Mouse (Mus musculus) MEL (cell line): ENCODE data around the gene Exog. TPM values are rescaled to one million over a fixed set of nuclear protein-coding genes. Genes with fewer than 3 reads are reported as not detected.

Experiments
- DNase-seq: peaks from one replicate; pipeline ENCODE4 v3.0.0; 2011; ENCODE audit warnings: low read depth, low spot score
- H3K27ac ChIP-seq: 2 replicates; pipeline ENCODE4 v1.5.1; 2012; ENCODE audit warnings: low read depth, mild to moderate bottlenecking, control low read depth, low read length, moderate library complexity; ENCODE audit not compliant: control insufficient read depth
- H3K27me3 ChIP-seq, 2 experiments: fragments of 150-350 bp in 1 of 2; sonication (generic) in 1 of 2; 2 replicates each; pipeline ENCODE4 v1.6.1; 2012; ENCODE audit warnings: low read length in 2 of 2, mild to moderate bottlenecking in 2 of 2, improper control_type of control experiment in 1 of 2, moderate library complexity in 1 of 2; ENCODE audit not compliant: insufficient read depth in 2 of 2, control insufficient read depth in 1 of 2
- H3K36me3 ChIP-seq, 2 experiments: 2 replicates each; pipeline ENCODE4 v1.6.1; 2012 to 2014; ENCODE audit warnings: low read length in 2 of 2, improper control_type of control experiment in 1 of 2, inconsistent platforms in 1 of 2, mild to moderate bottlenecking in 1 of 2; ENCODE audit not compliant: insufficient read depth in 2 of 2, control insufficient read depth in 1 of 2
- H3K4me1 ChIP-seq, 2 experiments: fragments of 150-350 bp in 1 of 2; sonication (generic) in 1 of 2; 2 replicates each; pipeline ENCODE4 v1.6.1; 2012; ENCODE audit warnings: low read length in 2 of 2, improper control_type of control experiment in 1 of 2, mild to moderate bottlenecking in 1 of 2; ENCODE audit not compliant: insufficient read depth in 2 of 2, control insufficient read depth in 1 of 2
- H3K4me3 ChIP-seq, 2 experiments: fragments of 150-350 bp in 1 of 2; sonication (generic) in 1 of 2; 2 replicates each; pipeline ENCODE4 v1.5.1; 2012; ENCODE audit warnings: low read depth in 2 of 2, low read length in 2 of 2, mild to moderate bottlenecking in 2 of 2, moderate library complexity in 2 of 2, control low read depth in 1 of 2, improper control_type of control experiment in 1 of 2; ENCODE audit not compliant: control insufficient read depth in 1 of 2, insufficient read depth in 1 of 2
- H3K79me2 ChIP-seq: 2 replicates; pipeline ENCODE4 v1.6.1; 2012; ENCODE audit warnings: mild to moderate bottlenecking, low read length, moderate library complexity; ENCODE audit not compliant: control insufficient read depth, poor library complexity, insufficient read depth
- H3K9ac ChIP-seq: 2 replicates; pipeline ENCODE4 v1.6.1; 2012; ENCODE audit warnings: low read depth, mild to moderate bottlenecking, control low read depth, low read length, moderate library complexity; ENCODE audit not compliant: control insufficient read depth, poor library complexity, severe bottlenecking
- H3K9me3 ChIP-seq: fragments of 150-350 bp; sonication (generic); replicated peaks from 2 replicates; pipeline ENCODE4 v1.6.1; 2012; ENCODE audit warnings: mild to moderate bottlenecking, low read length, improper control_type of control experiment, moderate library complexity; ENCODE audit not compliant: insufficient read depth
- BHLHE40 ChIP-seq: IDR thresholded peaks from 2 replicates; pipeline ENCODE4 v1.6.1; 2012; ENCODE audit warnings: low read depth, mild to moderate bottlenecking, inconsistent platforms, low read length, improper control_type of control experiment, borderline replicate concordance
- CHD1 ChIP-seq: IDR thresholded peaks from 2 replicates; pipeline ENCODE4 v1.6.1; 2012; ENCODE audit warnings: low read depth, mild to moderate bottlenecking, inconsistent platforms, low read length, improper control_type of control experiment
- CTCF ChIP-seq, 3 experiments: IDR thresholded peaks in 2 of 3; conservative IDR thresholded peaks in 1 of 3; 2 replicates each; pipeline ENCODE4 v1.5.1; 2011 to 2012; ENCODE audit warnings: low read length in 3 of 3, low read depth in 2 of 3, mild to moderate bottlenecking in 2 of 3, improper control_type of control experiment in 1 of 3, inconsistent platforms in 1 of 3, mixed read lengths in 1 of 3, moderate library complexity in 1 of 3; ENCODE audit not compliant: control insufficient read depth in 1 of 3, insufficient read depth in 1 of 3, poor library complexity in 1 of 3, severe bottlenecking in 1 of 3
- ELF1 ChIP-seq: IDR thresholded peaks from 2 replicates; pipeline ENCODE4 v1.6.1; 2014; ENCODE audit warnings: low read depth, mild to moderate bottlenecking, inconsistent platforms, low read length, improper control_type of control experiment, moderate library complexity
- ETS1 ChIP-seq: IDR thresholded peaks from 2 replicates; pipeline ENCODE4 v1.6.1; 2012; ENCODE audit warnings: low read depth, mild to moderate bottlenecking, inconsistent platforms, low read length, improper control_type of control experiment, moderate library complexity
- HCFC1 ChIP-seq: IDR thresholded peaks from 2 replicates; pipeline ENCODE4 v1.6.1; 2012; ENCODE audit warnings: low read depth, mild to moderate bottlenecking, inconsistent platforms, low read length, improper control_type of control experiment, moderate library complexity
- KAT2A ChIP-seq: conservative IDR thresholded peaks from 2 replicates; pipeline ENCODE4 v1.6.1; 2012; ENCODE audit warnings: low read depth, low read length, improper control_type of control experiment, inconsistent platforms
- NELFE ChIP-seq: IDR thresholded peaks from 2 replicates; pipeline ENCODE4 v1.6.1; 2011; ENCODE audit warnings: low read depth, low read length, improper control_type of control experiment
- NRF1 ChIP-seq: IDR thresholded peaks from 2 replicates; pipeline ENCODE4 v1.6.1; 2014; ENCODE audit warnings: low read depth, mild to moderate bottlenecking, inconsistent platforms, low read length, improper control_type of control experiment, moderate library complexity; ENCODE audit not compliant: poor library complexity, insufficient read depth, severe bottlenecking
- POLR2A ChIP-seq, 2 experiments: IDR thresholded peaks; 2 replicates each; pipeline ENCODE4 v1.6.1; 2011 to 2012; ENCODE audit warnings: low read length in 2 of 2, mild to moderate bottlenecking in 2 of 2, control low read depth in 1 of 2, improper control_type of control experiment in 1 of 2, low read depth in 1 of 2, moderate library complexity in 1 of 2; ENCODE audit not compliant: control insufficient read depth in 1 of 2, insufficient read depth in 1 of 2, poor library complexity in 1 of 2
- POLR2AphosphoS2 ChIP-seq: IDR thresholded peaks from 2 replicates; pipeline ENCODE4 v1.6.1; 2011; ENCODE audit warnings: low read length, improper control_type of control experiment
- POLR2AphosphoS5 ChIP-seq: IDR thresholded peaks from 2 replicates; pipeline ENCODE4 v1.6.1; 2012; ENCODE audit warnings: low read depth, borderline replicate concordance, mild to moderate bottlenecking, inconsistent platforms, low read length, moderate library complexity, mixed read lengths
- TBP ChIP-seq: IDR thresholded peaks from 2 replicates; pipeline ENCODE4 v1.8.0; 2011; ENCODE audit warnings: low read depth, low read length, improper control_type of control experiment
- TCF12 ChIP-seq: IDR thresholded peaks from 2 replicates; pipeline ENCODE4 v1.6.1; 2014; ENCODE audit warnings: low read depth, mild to moderate bottlenecking, inconsistent platforms, low read length, improper control_type of control experiment, moderate library complexity
- UBTF ChIP-seq: IDR thresholded peaks from 2 replicates; pipeline ENCODE4 v1.6.1; 2012; ENCODE audit warnings: low read depth, mild to moderate bottlenecking, inconsistent platforms, low read length, improper control_type of control experiment, moderate library complexity, borderline replicate concordance; ENCODE audit not compliant: insufficient read depth
- USF1 ChIP-seq: IDR thresholded peaks from 2 replicates; pipeline ENCODE4 v1.6.1; 2014; ENCODE audit warnings: low read depth, mild to moderate bottlenecking, inconsistent platforms, low read length, improper control_type of control experiment, moderate library complexity
- ZC3H11A ChIP-seq: IDR thresholded peaks from 2 replicates; pipeline ENCODE4 v1.6.1; 2012; ENCODE audit warnings: low read depth, mild to moderate bottlenecking, inconsistent platforms, low read length, improper control_type of control experiment
- ZMIZ1 ChIP-seq: IDR thresholded peaks from 2 replicates; pipeline ENCODE4 v1.6.1; 2012; ENCODE audit warnings: low read depth, mild to moderate bottlenecking, inconsistent platforms, low read length, improper control_type of control experiment, moderate library complexity
- polyA plus RNA-seq, 2 experiments: library from polyadenylated mRNA; stranded (reverse) in 1 of 2; unstranded in 1 of 2; fragments of >175 nt in 1 of 2; fragments of >200 nt in 1 of 2; gene quantifications; 2 replicates each; pipeline versions ENCODE4 v1.2.1 to v1.2.4; 2012; ENCODE audit warnings: low replicate concordance in 2 of 2, low read depth in 1 of 2; ENCODE audit not compliant: insufficient read length in 2 of 2, insufficient read depth in 1 of 2, missing spikeins in 1 of 2
- total RNA-seq: library from RNA; depleted of rRNA; stranded (reverse); fragments of 300-350 nt; gene quantifications from 2 replicates; pipeline ENCODE4 v1.2.3, GENCODE M21; 2012

Exog gene
- total and polyA plus RNA-seq, 3 experiments = 11.7 to 12.1 TPM; not detected in 1

- DNase-seq = no peak
- Histone ChIP-seq H3K27ac (no peak overlapping the region), H3K79me2 (no peaks in the 10 kb centered on the region), H3K4me3 (no peak overlapping the region), H3K4me1 (no peaks in the 10 kb centered on the region), H3K9me3 (no peaks in the 10 kb centered on the region), H3K36me3 (no peaks in the 10 kb centered on the region), H3K27me3 (no peaks in the 10 kb centered on the region), H3K9ac (no peak overlapping the region)
- TF ChIP-seq TBP (no peak), CHD1 (no peak), UBTF (no peak), POLR2AphosphoS5 (no peak), NRF1 (no peak), ETS1 (no peak), CTCF (IDR thresholded peaks at IDR 0.05 in 2 of 3, conservative IDR thresholded peaks at IDR 0.05 in 1 of 3; ENCODE audit: control insufficient read depth in 1 of 3, insufficient read depth in 1 of 3, low read depth in 2 of 3, low read length in 3 of 3, poor library complexity in 1 of 3, severe bottlenecking in 1 of 3) (no peak), KAT2A (no peak), HCFC1 (no peak), ZMIZ1 (no peak), TCF12 (no peak), USF1 (no peak), POLR2A (IDR thresholded peaks at IDR 0.05; ENCODE audit: control insufficient read depth in 1 of 2, insufficient read depth in 1 of 2, low read depth in 1 of 2, low read length in 2 of 2, poor library complexity in 1 of 2) (no peak), ELF1 (no peak)
These were observed 24.8 kb upstream of the Exog start for GRCm38 (mm10) chr9:119419852-119420438.

DNA sequence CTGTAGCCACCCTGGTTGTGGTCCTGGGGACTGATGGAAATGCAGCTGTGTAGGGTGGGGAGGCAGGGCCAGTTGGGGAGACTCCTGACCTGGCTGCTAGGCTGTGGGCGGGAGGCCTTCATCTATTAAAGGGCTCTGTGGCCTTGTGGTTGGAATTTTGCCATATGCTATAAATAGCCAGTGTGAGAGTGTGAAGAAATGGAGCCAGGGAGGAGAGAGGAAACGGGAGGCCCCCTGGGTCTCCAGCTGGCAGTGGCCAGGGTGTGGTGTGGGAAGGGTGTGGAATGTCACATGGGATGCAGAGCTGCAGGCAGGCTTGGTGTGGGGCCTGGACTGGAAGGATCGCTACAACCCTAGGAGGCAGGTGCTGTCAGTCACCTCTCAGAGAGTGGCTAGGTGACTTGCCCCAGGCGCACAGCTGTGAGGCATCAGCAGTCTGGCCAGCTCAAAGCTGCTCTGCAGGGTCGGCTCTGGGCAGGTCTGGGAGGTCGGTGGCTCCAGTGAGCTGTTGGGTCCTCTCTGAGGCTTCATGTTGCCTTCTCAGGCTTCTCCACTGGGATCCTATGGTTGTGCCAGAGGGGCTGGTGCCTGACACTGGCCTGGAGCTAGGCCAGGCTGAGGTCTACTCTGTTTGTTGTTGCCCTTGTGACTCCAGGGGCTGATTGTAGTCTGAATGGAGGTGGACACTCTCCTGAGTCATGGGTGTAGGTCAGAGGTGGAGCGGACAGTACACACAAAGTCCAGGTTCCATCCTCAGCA is 19.3 kb upstream of the Exog start:
- H3K9ac ChIP-seq = no peak overlapping the region
- H3K27ac ChIP-seq = no peak overlapping the region
- TF ChIP-seq NELFE (no peak), POLR2AphosphoS2 (no peak), USF1 (no peak), ZC3H11A (no peak), BHLHE40 (no peak), POLR2A (IDR thresholded peaks at IDR 0.05; ENCODE audit: control insufficient read depth in 1 of 2, insufficient read depth in 1 of 2, low read depth in 1 of 2, low read length in 2 of 2, poor library complexity in 1 of 2) (no peak)
- no peak overlapping the region for H3K4me3 ChIP-seq
- H3K4me1 ChIP-seq = no peaks in the 10 kb centered on the region
- no peak for DNase-seq
- no peaks in the 10 kb centered on the region for H3K9me3 ChIP-seq
- H3K27me3 ChIP-seq = no peaks in the 10 kb centered on the region
- no peaks in the 10 kb centered on the region for H3K79me2 ChIP-seq
- no peaks in the 10 kb centered on the region for H3K36me3 ChIP-seq
